Mouse (Mus musculus): ENCODE results near the gene Ajap1.

Ajap1 gene

GRCm38 (mm10) chr4:153340887-153341286 is 141.7 kb downstream of the Ajap1 start:
- DNase-seq = no peak

DNA sequence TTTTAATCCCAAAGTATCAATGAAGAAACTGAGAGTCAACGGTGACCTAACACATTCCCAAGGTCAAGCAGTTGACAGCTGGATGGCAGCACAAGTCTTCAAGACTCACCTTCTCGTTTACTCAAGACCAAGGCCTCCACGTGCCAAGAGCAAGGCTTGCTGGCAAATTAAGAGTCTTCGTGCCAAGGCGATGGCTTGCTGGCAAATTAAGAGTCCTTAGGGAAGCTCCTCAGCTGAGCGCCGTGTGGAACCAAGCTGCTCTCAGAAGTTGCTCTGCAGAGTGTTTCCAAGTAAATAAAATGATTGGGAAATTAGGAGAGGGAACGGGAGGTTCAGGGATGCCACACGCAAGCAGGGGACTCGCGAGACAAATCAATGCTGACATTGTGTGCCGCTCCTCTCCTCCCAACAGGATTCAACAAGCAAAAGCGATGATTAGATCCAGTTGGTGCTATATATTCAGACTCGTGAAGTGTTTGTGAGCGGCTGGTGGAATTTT is 147.3 kb downstream of the Ajap1 start:
- no peak for DNase-seq

GRCm38 (mm10) chr4:153327809-153328208 is 154.8 kb downstream of the Ajap1 start:
- DNase-seq = no peak
